Mouse (Mus musculus) forebrain, embryonic 11.5 days (tissue): ENCODE results near the gene Pafah2. TPM values are rescaled to one million over a fixed set of nuclear protein-coding genes. Genes with fewer than 3 reads are reported as not detected.

Source experiments
- ATAC-seq: fragments of 200-750 bp; cut with Nextera tagmentation; replicated peaks from 2 replicates; pipeline ENCODE4 v1.8.0; 2017; ENCODE audit warnings: moderate TSS enrichment; ENCODE audit not compliant: low FRiP score
- DNase-seq: peaks from one replicate; pipeline ENCODE4 v3.0.0-alpha.2; 2017; ENCODE audit warnings: low spot score
- H3K27ac ChIP-seq: fragments of 300-500 bp; sonication (generic); 2 replicates; pipeline ENCODE4 v1.5.1; 2014; ENCODE audit warnings: low read depth, low read length
- H3K27me3 ChIP-seq: fragments of 300-500 bp; sonication (generic); 2 replicates; pipeline ENCODE4 v1.6.1; 2014; ENCODE audit warnings: mild to moderate bottlenecking, low read length, mixed read lengths; ENCODE audit not compliant: control insufficient read depth, insufficient read depth
- H3K36me3 ChIP-seq: fragments of 300-500 bp; sonication (generic); 2 replicates; pipeline ENCODE4 v1.6.1; 2014; ENCODE audit warnings: mild to moderate bottlenecking, low read length, moderate library complexity, mixed read lengths; ENCODE audit not compliant: control insufficient read depth, insufficient read depth
- H3K4me1 ChIP-seq: fragments of 300-500 bp; sonication (generic); replicated peaks from 2 replicates; pipeline ENCODE4 v1.6.1; 2014; ENCODE audit warnings: low read length, mixed read lengths; ENCODE audit not compliant: control insufficient read depth, insufficient read depth
- H3K4me2 ChIP-seq: fragments of 300-500 bp; sonication (generic); 2 replicates; pipeline ENCODE4 v1.6.1; 2014; ENCODE audit warnings: low read depth, mild to moderate bottlenecking, low read length, moderate library complexity, mixed read lengths; ENCODE audit not compliant: severe bottlenecking
- H3K4me3 ChIP-seq: fragments of 300-500 bp; sonication (generic); 2 replicates; pipeline ENCODE4 v1.5.1; 2014; ENCODE audit warnings: low read depth, low read length
- H3K9ac ChIP-seq: fragments of 300-500 bp; sonication (generic); 2 replicates; pipeline ENCODE4 v1.6.1; 2014; ENCODE audit warnings: low read length
- H3K9me3 ChIP-seq: fragments of 300-500 bp; sonication (generic); 2 replicates; pipeline ENCODE4 v1.6.1; 2016; ENCODE audit warnings: low read length, mixed read lengths; ENCODE audit not compliant: control insufficient read depth
- WGBS: fragments of 180-500 bp; shearing (Covaris S2); extraction: QIAGEN DNeasy Blood & Tissue Kit; methylation state at CpG from one replicate; pipeline ENCODE4 v1.1.7; 2014; 5-methylcytosine and 5-hydroxymethylcytosine counted together
- polyA plus RNA-seq: library from polyadenylated mRNA; unstranded; fragments of >200 nt; fragmentation: Nextera tagmentation; extraction: Ambion mirVana; gene quantifications from 2 replicates; pipeline ENCODE4 v1.2.1, GENCODE M21; 2014

Pafah2 gene
- polyA plus RNA-seq, 1 experiment from 2014 or later, result 8.8 TPM

- H3K27me3 ChIP-seq, result peaks cover 10% of the 10 kb centered on the region
- 49% methylated on average over 5 of the region's 5 CpGs for WGBS
- no peaks in the 10 kb centered on the region for H3K9me3 ChIP-seq
- no peak overlapping the region for H3K4me3 ChIP-seq
- no peaks in the 10 kb centered on the region; the same call in 1 of the 2 replicates for H3K4me1 ChIP-seq
- no peak overlapping the region for H3K4me2 ChIP-seq
- H3K27ac ChIP-seq, result no peak overlapping the region
- no peak for ATAC-seq
- DNase-seq, result no peak
- H3K9ac ChIP-seq, result no peak overlapping the region
- H3K36me3 ChIP-seq, result no peaks in the 10 kb centered on the region
These were observed 30.8 kb upstream of the Pafah2 start for GRCm38 (mm10) chr4:134365280-134365679.

GRCm38 (mm10) chr4:134370649-134371221 lies 25.4 kb upstream of the Pafah2 start:
- Histone ChIP-seq H3K9me3 (no peaks in the 10 kb centered on the region), H3K4me3 (peak overlapping the region; percentile 3; the same call in 1 of the 2 replicates), H3K27me3 (peaks cover 30% of the 10 kb centered on the region), H3K27ac (no peak overlapping the region), H3K4me2 (peak overlapping the region; percentile 67), H3K36me3 (no peaks in the 10 kb centered on the region), H3K9ac (no peak overlapping the region), H3K4me1 (peaks cover 7% of the 10 kb centered on the region)
- ATAC-seq, result no peak
- 1% methylated on average over 18 of the region's 18 CpGs for WGBS
- no peak for DNase-seq

- ATAC-seq, result no peak
- Histone ChIP-seq H3K27me3 (peaks cover 30% of the 10 kb centered on the region), H3K9ac (no peak overlapping the region), H3K4me1 (peaks cover 7% of the 10 kb centered on the region), H3K4me3 (peak overlapping the region; percentile 34; the same call in 1 of the 2 replicates), H3K9me3 (no peaks in the 10 kb centered on the region), H3K27ac (no peak overlapping the region), H3K36me3 (no peaks in the 10 kb centered on the region), H3K4me2 (peak overlapping the region; percentile 67)
- 0% methylated on average over 17 of the region's 17 CpGs for WGBS
- no peak for DNase-seq
These were observed 24.7 kb upstream of the Pafah2 start for GRCm38 (mm10) chr4:134371316-134371855.

GRCm38 (mm10) chr4:134372294-134372747 lies 23.8 kb upstream of the Pafah2 start:
- H3K9me3 ChIP-seq, result no peaks in the 10 kb centered on the region
- H3K4me1 ChIP-seq, result peaks cover 7% of the 10 kb centered on the region
- peak; percentile 83 for DNase-seq
- H3K9ac ChIP-seq, result 0 out of 2 replicates have a peak overlapping the region, but pooled peaks have one; percentile 4
- no peak overlapping the region for H3K27ac ChIP-seq
- 0% methylated on average over 16 of the region's 16 CpGs for WGBS
- peak overlapping the region; percentile 67 for H3K4me2 ChIP-seq
- H3K27me3 ChIP-seq, result peaks cover 30% of the 10 kb centered on the region
- H3K4me3 ChIP-seq, result peak overlapping the region; percentile 34
- no peaks in the 10 kb centered on the region for H3K36me3 ChIP-seq
- ATAC-seq, result peak; percentile 67

- Histone ChIP-seq H3K4me2 (no peak overlapping the region), H3K27me3 (peaks cover 30% of the 10 kb centered on the region)
- 78% methylated on average over 8 of the region's 8 CpGs for WGBS
These were observed 22.8 kb upstream of the Pafah2 start for GRCm38 (mm10) chr4:134373295-134373694.

GRCm38 (mm10) chr4:134374306-134374705 lies 21.8 kb upstream of the Pafah2 start:
- Histone ChIP-seq H3K27me3 (peaks cover 30% of the 10 kb centered on the region), H3K9me3 (no peaks in the 10 kb centered on the region), H3K36me3 (no peaks in the 10 kb centered on the region), H3K27ac (no peak overlapping the region), H3K4me1 (peaks cover 7% of the 10 kb centered on the region; the same call in 1 of the 2 replicates), H3K4me2 (no peak overlapping the region), H3K4me3 (no peak overlapping the region), H3K9ac (no peak overlapping the region)
- no peak for ATAC-seq
- 68% methylated on average over 1 of the region's 1 CpGs for WGBS
- DNase-seq, result no peak

More at GRCm38 (mm10) chr4:134373295-134373694, 22.8 kb upstream of the Pafah2 start:
- Histone ChIP-seq H3K4me3 (no peak overlapping the region), H3K9me3 (no peaks in the 10 kb centered on the region), H3K4me1 (peaks cover 7% of the 10 kb centered on the region), H3K27ac (no peak overlapping the region), H3K9ac (no peak overlapping the region), H3K36me3 (no peaks in the 10 kb centered on the region)
- DNase-seq (no peak), ATAC-seq (no peak)

- H3K27ac ChIP-seq, result no peak overlapping the region
- ATAC-seq (no peak), DNase-seq (no peak)
- no peak overlapping the region for H3K4me3 ChIP-seq
- H3K4me1 ChIP-seq, result no peaks in the 10 kb centered on the region
- H3K9me3 ChIP-seq, result no peaks in the 10 kb centered on the region
- H3K36me3 ChIP-seq, result no peaks in the 10 kb centered on the region
- no peak overlapping the region for H3K9ac ChIP-seq
- H3K4me2 ChIP-seq, result no peak overlapping the region
- 38% methylated on average over 10 of the region's 10 CpGs for WGBS
- H3K27me3 ChIP-seq, result no peaks in the 10 kb centered on the region
These were observed 18.0 kb upstream of the Pafah2 start for GRCm38 (mm10) chr4:134378089-134378615.

- H3K27me3 ChIP-seq, result no peaks in the 10 kb centered on the region
- WGBS, result 85% methylated on average over 8 of the region's 8 CpGs
- H3K27ac ChIP-seq, result no peak overlapping the region
- H3K9ac ChIP-seq, result no peak overlapping the region
- no peak for DNase-seq
- no peaks in the 10 kb centered on the region for H3K9me3 ChIP-seq
- no peak for ATAC-seq
- H3K4me1 ChIP-seq, result no peaks in the 10 kb centered on the region
- H3K4me2 ChIP-seq, result no peak overlapping the region
- H3K4me3 ChIP-seq, result no peak overlapping the region
- no peaks in the 10 kb centered on the region for H3K36me3 ChIP-seq
These were observed 16.6 kb upstream of the Pafah2 start for GRCm38 (mm10) chr4:134379510-134379909.
